Mouse (Mus musculus): ENCODE results near the gene Arnt. TPM values are rescaled to one million over a fixed set of nuclear protein-coding genes. Genes with fewer than 3 reads are reported as not detected.

Gene Arnt
- polyA plus RNA-seq, 1 experiment from 2014 or later, result 16.0 TPM

DNA sequence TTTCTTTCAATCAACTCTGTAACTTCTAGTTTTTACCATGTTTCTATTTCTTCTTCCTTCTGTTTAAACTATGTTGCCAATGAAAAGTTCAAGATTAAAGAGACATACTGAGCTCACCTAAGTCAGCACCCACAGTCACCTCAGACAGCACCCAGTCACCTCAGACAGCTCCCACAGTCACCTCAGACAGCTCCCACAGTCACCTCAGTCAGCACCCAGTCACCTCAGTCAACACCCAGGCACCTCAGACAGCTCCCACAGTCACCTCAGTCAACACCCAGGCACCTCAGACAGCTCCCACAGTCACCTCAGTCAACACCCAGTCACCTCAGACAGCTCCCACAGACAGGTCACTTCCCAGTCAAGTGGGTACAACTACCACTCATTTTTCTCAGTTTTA is 108.0 kb downstream of the Arnt start:
- Histone ChIP-seq H3K4me3 (replicated peaks; ENCODE audit: low read depth, low read length) (no peak overlapping the region), H3K4me1 (ENCODE audit: control insufficient read depth, insufficient read depth, low read length) (no peaks in the 10 kb centered on the region), H3K9ac (replicated peaks; ENCODE audit: low read length) (no peak overlapping the region), H3K4me2 (ENCODE audit: low read length) (no peak overlapping the region), H3K27me3 (ENCODE audit: control insufficient read depth, insufficient read depth, low read length) (no peaks in the 10 kb centered on the region), H3K27ac (replicated peaks; ENCODE audit: low read depth, low read length) (no peak overlapping the region), H3K36me3 (ENCODE audit: control insufficient read depth, insufficient read depth, low read length) (no peaks in the 10 kb centered on the region), H3K9me3 (ENCODE audit: control insufficient read depth, low read length) (no peaks in the 10 kb centered on the region)
- ATAC-seq (ENCODE audit: low FRiP score, low TSS enrichment) (no peak), DNase-seq (no peak)

DNA sequence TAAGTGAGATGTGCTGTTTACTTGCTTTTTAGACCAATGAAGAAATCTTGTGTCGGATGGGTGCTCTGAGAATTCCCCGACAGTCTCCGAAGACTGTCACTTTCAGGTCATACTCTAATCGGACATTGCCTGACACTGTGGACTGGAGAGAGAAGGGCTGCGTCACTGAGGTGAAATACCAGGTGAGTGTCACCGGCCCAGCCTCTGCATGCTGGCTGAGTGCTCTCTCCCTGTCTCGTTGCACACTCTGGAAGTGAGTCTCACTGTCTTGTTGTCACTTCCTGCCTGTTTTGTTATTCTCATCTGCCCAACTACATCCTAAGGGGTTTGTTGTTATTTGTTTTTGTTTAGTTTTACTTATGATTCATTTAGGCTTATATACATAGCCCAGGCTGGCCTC is 108.8 kb downstream of the Arnt start:
- Histone ChIP-seq H3K4me1 (ENCODE audit: control insufficient read depth, insufficient read depth, low read length) (no peaks in the 10 kb centered on the region), H3K36me3 (ENCODE audit: control insufficient read depth, insufficient read depth, low read length) (no peaks in the 10 kb centered on the region), H3K9ac (replicated peaks; ENCODE audit: low read length) (no peak overlapping the region), H3K4me2 (ENCODE audit: low read length) (no peak overlapping the region), H3K9me3 (ENCODE audit: control insufficient read depth, low read length) (no peaks in the 10 kb centered on the region), H3K4me3 (replicated peaks; ENCODE audit: low read depth, low read length) (no peak overlapping the region), H3K27ac (replicated peaks; ENCODE audit: low read depth, low read length) (no peak overlapping the region), H3K27me3 (ENCODE audit: control insufficient read depth, insufficient read depth, low read length) (no peaks in the 10 kb centered on the region)
- DNase-seq (no peak), ATAC-seq (ENCODE audit: low FRiP score, low TSS enrichment) (no peak)
- WGBS, result 77% methylated on average over 7 of the region's 7 CpGs

Other genes starting within 250 kb of the Arnt start
- gene Gabpb2, start 216.5 kb upstream of the Arnt start, polyA plus RNA-seq (2014; fragmentation: Nextera tagmentation; extraction: Ambion mirVana), result 3.7 and 4.2 TPM in 2 replicates
- 58.3 and 64.5 TPM in 2 replicates for gene Cdc42se1, start 205.7 kb upstream of the Arnt start, polyA plus RNA-seq (2014; fragmentation: Nextera tagmentation; extraction: Ambion mirVana)
- 545 and 586 TPM in 2 replicates for gene Mllt11, start 202.2 kb upstream of the Arnt start, polyA plus RNA-seq (2014; fragmentation: Nextera tagmentation; extraction: Ambion mirVana)
- 0.11 and 0.15 TPM in 2 replicates for gene Gm128, start 192.8 kb upstream of the Arnt start, polyA plus RNA-seq (2014; fragmentation: Nextera tagmentation; extraction: Ambion mirVana)
- gene Bnipl, start 183.2 kb upstream of the Arnt start, polyA plus RNA-seq (2014; fragmentation: Nextera tagmentation; extraction: Ambion mirVana), result not detected in 2 replicates
- 44.2 and 48.2 TPM in 2 replicates for gene Mindy1, start 153.0 kb upstream of the Arnt start, polyA plus RNA-seq (2014; fragmentation: Nextera tagmentation; extraction: Ambion mirVana)
- gene Prune1, start 152.3 kb upstream of the Arnt start, polyA plus RNA-seq (2014; fragmentation: Nextera tagmentation; extraction: Ambion mirVana), result 59.4 TPM in 2 replicates
- 0.45 and 0.55 TPM in 2 replicates for gene Anxa9, start 127.2 kb upstream of the Arnt start, polyA plus RNA-seq (2014; fragmentation: Nextera tagmentation; extraction: Ambion mirVana)
- gene Cers2, start 119.6 kb upstream of the Arnt start, polyA plus RNA-seq (2014; fragmentation: Nextera tagmentation; extraction: Ambion mirVana), result 70.6 and 83.2 TPM in 2 replicates
- 36.8 and 53.6 TPM in 2 replicates for gene Setdb1, start 77.2 kb upstream of the Arnt start, polyA plus RNA-seq (2014; fragmentation: Nextera tagmentation; extraction: Ambion mirVana)
- gene 4930558C23Rik, start 31.5 kb upstream of the Arnt start, polyA plus RNA-seq (2014; fragmentation: Nextera tagmentation; extraction: Ambion mirVana), result not detected in 2 replicates
- 2.2 and 7.6 TPM in 2 replicates for gene Ctsk, start 64.9 kb downstream of the Arnt start, polyA plus RNA-seq (2014; fragmentation: Nextera tagmentation; extraction: Ambion mirVana)
- 8.1 and 17.1 TPM in 2 replicates for gene Ctss, start 92.4 kb downstream of the Arnt start, polyA plus RNA-seq (2014; fragmentation: Nextera tagmentation; extraction: Ambion mirVana)
- gene Hormad1, start 125.3 kb downstream of the Arnt start, polyA plus RNA-seq (2014; fragmentation: Nextera tagmentation; extraction: Ambion mirVana), result not detected in 2 replicates
- 34.0 and 36.9 TPM in 2 replicates for gene Golph3l, start 154.5 kb downstream of the Arnt start, polyA plus RNA-seq (2014; fragmentation: Nextera tagmentation; extraction: Ambion mirVana)
- gene Ensa, start 190.6 kb downstream of the Arnt start, polyA plus RNA-seq (2014; fragmentation: Nextera tagmentation; extraction: Ambion mirVana), result 97.0 and 103 TPM in 2 replicates
- 44.1 and 65.7 TPM in 2 replicates for gene Mcl1, start 224.4 kb downstream of the Arnt start, polyA plus RNA-seq (2014; fragmentation: Nextera tagmentation; extraction: Ambion mirVana)

Data from midbrain, embryonic 14.5 days (tissue).